13 mouse cellular contexts compared by ENCODE assay signal in the genomic region with DNA sequence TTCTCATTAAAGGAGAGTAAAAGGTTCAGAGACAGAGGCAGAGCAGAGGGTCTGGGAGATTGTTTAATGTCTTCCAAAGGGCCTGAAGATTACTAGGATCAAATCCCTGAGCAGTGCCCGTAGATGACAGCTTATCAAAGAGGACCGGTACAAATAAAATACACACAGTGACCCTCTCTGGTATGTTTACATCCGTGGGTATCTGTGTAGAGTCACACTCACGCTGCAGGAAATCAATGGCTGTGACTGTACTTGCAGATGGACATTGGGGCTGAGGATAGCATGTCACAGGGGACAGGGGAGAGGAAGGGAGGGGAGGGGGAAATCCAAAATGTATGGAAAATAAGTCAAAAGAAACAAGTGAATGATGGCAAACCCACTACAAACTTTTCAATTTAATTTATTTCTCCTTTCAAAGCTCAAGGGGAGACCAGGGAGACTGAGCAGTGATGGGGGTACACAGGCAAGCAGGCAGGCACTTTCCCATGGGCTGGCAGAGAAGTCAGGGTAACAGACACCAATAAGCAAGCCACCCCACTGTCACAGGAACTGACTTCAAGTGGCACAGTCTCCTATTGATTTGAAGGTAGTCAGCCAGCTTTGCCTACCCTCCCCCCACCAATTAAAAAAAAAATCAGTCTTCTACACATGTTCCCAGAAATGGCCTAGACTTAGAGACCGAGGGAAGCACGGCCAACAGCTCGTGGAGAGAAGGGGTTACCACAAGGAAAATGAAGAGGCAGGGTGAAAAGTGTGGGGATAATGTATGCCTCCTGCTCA.
DNase-seq lines count a peak whose midpoint lies in the region; ATAC-seq lines count a peak whose summit lies in the region.
"Had no signal": no experiment of that assay in that cellular context is flagged by ENCODE, and none has a peak within 500 bp of the region (broad histone marks: within the 10 kb centered on the region; RNA-seq: fewer than 3 reads in every experiment).

No protein-coding gene starts in this region.

- no peak for ATAC-seq in hindbrain, embryonic 12.5 days (ENCODE audit: low FRiP score)
- ATAC-seq in hindbrain, embryonic 11.5 days (ENCODE audit: low FRiP score): no peak
- ATAC-seq in embryonic facial prominence, embryonic 13.5 days (ENCODE audit: insufficient number of reproducible peaks, insufficient read depth, low FRiP score, low TSS enrichment, low read depth): no peak
- peak; percentile 32; the same call in 1 of the 2 replicates for ATAC-seq in midbrain, embryonic 13.5 days
- ATAC-seq in frontal cortex, adult (ENCODE audit: low TSS enrichment): no peak
- ATAC-seq: CD4-positive, CD25-positive, alpha-beta regulatory T cell, adult 4 months; inflammation-experienced regulatory T-cells, adult 6 months had no signal

- peaks cover 62% of the 10 kb centered on the region for H3K4me1 ChIP-seq in hindbrain, embryonic 12.5 days
- H3K4me1 ChIP-seq in hindbrain, embryonic 11.5 days (replicated peaks; ENCODE audit: control insufficient read depth, insufficient read depth, low read length): peaks cover 12% of the 10 kb centered on the region
- H3K4me1 ChIP-seq in embryonic facial prominence, embryonic 10.5 days: peaks cover 65% of the 10 kb centered on the region
- peaks cover 49% of the 10 kb centered on the region for H3K4me1 ChIP-seq in embryonic facial prominence, embryonic 13.5 days
- peaks cover 70% of the 10 kb centered on the region for H3K4me1 ChIP-seq in midbrain, embryonic 13.5 days (replicated peaks)

- H3K36me3 ChIP-seq in hindbrain, embryonic 12.5 days: no peaks in the 10 kb centered on the region
- no peaks in the 10 kb centered on the region for H3K36me3 ChIP-seq in hindbrain, embryonic 11.5 days (ENCODE audit: control insufficient read depth, insufficient read depth, low read length)
- H3K36me3 ChIP-seq in embryonic facial prominence, embryonic 10.5 days (replicated peaks): peaks cover 21% of the 10 kb centered on the region
- H3K36me3 ChIP-seq in embryonic facial prominence, embryonic 13.5 days: no peaks in the 10 kb centered on the region
- H3K36me3 ChIP-seq in midbrain, embryonic 13.5 days: no peaks in the 10 kb centered on the region

- H3K27me3 ChIP-seq in hindbrain, embryonic 12.5 days: no peaks in the 10 kb centered on the region
- H3K27me3 ChIP-seq in hindbrain, embryonic 11.5 days (ENCODE audit: control insufficient read depth, insufficient read depth, low read length): no peaks in the 10 kb centered on the region
- H3K27me3 ChIP-seq in embryonic facial prominence, embryonic 10.5 days (replicated peaks; ENCODE audit: low read depth, poor library complexity, severe bottlenecking): no peaks in the 10 kb centered on the region
- no peaks in the 10 kb centered on the region for H3K27me3 ChIP-seq in embryonic facial prominence, embryonic 13.5 days
- H3K27me3 ChIP-seq in midbrain, embryonic 13.5 days: no peaks in the 10 kb centered on the region

- WGBS in hindbrain, embryonic 12.5 days: 47% methylated on average over 7 of the region's 7 CpGs
- 65% methylated on average over 7 of the region's 7 CpGs for WGBS in hindbrain, embryonic 11.5 days
- 71% methylated on average over 7 of the region's 7 CpGs for WGBS in embryonic facial prominence, embryonic 10.5 days
- WGBS in embryonic facial prominence, embryonic 13.5 days: 47% methylated on average over 7 of the region's 7 CpGs
- 31% methylated on average over 7 of the region's 7 CpGs for WGBS in midbrain, embryonic 13.5 days

- DNase-seq in hindbrain, embryonic 11.5 days (ENCODE audit: low spot score): no peak
- no peak for DNase-seq in embryonic facial prominence, embryonic 10.5 days (ENCODE audit: low spot score)
- no peak for DNase-seq in right cerebral cortex, postnatal 25 days
- DNase-seq: cerebellum, adult 8-10 months; thymus, adult 18-20 months had no signal

- no peaks in the 10 kb centered on the region for H3K9me3 ChIP-seq in hindbrain, embryonic 12.5 days (replicated peaks)
- no peaks in the 10 kb centered on the region for H3K9me3 ChIP-seq in hindbrain, embryonic 11.5 days (ENCODE audit: control insufficient read depth, low read length)
- H3K9me3 ChIP-seq in embryonic facial prominence, embryonic 10.5 days: no peaks in the 10 kb centered on the region
- no peaks in the 10 kb centered on the region for H3K9me3 ChIP-seq in embryonic facial prominence, embryonic 13.5 days
- H3K9me3 ChIP-seq in midbrain, embryonic 13.5 days: no peaks in the 10 kb centered on the region

- H3K27ac ChIP-seq in hindbrain, embryonic 12.5 days: peak overlapping the region; percentile 67
- H3K27ac ChIP-seq in hindbrain, embryonic 11.5 days (ENCODE audit: low read depth, low read length): no peak overlapping the region
- peak overlapping the region; percentile 60; the same call in 1 of the 2 replicates for H3K27ac ChIP-seq in embryonic facial prominence, embryonic 10.5 days (replicated peaks)
- H3K27ac ChIP-seq in embryonic facial prominence, embryonic 13.5 days: 0 out of 2 replicates have a peak overlapping the region, but pooled peaks have one; percentile 39
- peak overlapping the region; percentile 77 for H3K27ac ChIP-seq in midbrain, embryonic 13.5 days
- H3K27ac ChIP-seq: layer of hippocampus, adult 2 months had no signal

- peak overlapping the region; percentile 29; the same call in 1 of the 2 replicates for H3K9ac ChIP-seq in hindbrain, embryonic 12.5 days
- H3K9ac ChIP-seq in hindbrain, embryonic 11.5 days (ENCODE audit: low read depth, low read length): no peak overlapping the region
- H3K9ac ChIP-seq in embryonic facial prominence, embryonic 13.5 days: no peak overlapping the region
- peak overlapping the region; percentile 29; the same call in 1 of the 2 replicates for H3K9ac ChIP-seq in midbrain, embryonic 13.5 days (replicated peaks)

- H3K4me3 ChIP-seq in hindbrain, embryonic 12.5 days: no peak overlapping the region
- H3K4me3 ChIP-seq in hindbrain, embryonic 11.5 days (ENCODE audit: low read depth, low read length): no peak overlapping the region
- H3K4me3 ChIP-seq in embryonic facial prominence, embryonic 10.5 days: no peak overlapping the region
- H3K4me3 ChIP-seq in embryonic facial prominence, embryonic 13.5 days: no peak overlapping the region
- H3K4me3 ChIP-seq in midbrain, embryonic 13.5 days (replicated peaks): no peak overlapping the region
- H3K4me3 ChIP-seq: layer of hippocampus, adult 2 months; left cerebral cortex, adult 2 months had no signal

- no peak overlapping the region for H3K4me2 ChIP-seq in hindbrain, embryonic 12.5 days (replicated peaks)
- no peak overlapping the region for H3K4me2 ChIP-seq in hindbrain, embryonic 11.5 days (replicated peaks; ENCODE audit: low read depth, low read length)
- no peak overlapping the region for H3K4me2 ChIP-seq in embryonic facial prominence, embryonic 13.5 days
- H3K4me2 ChIP-seq in midbrain, embryonic 13.5 days (replicated peaks): 0 out of 2 replicates have a peak overlapping the region, but pooled peaks have one; percentile 8

Comparison
In these comparisons a context has a peak if more than half of its experiments do, and no peak if none do; other contexts are left out.
1. H3K9ac ChIP-seq: peak in hindbrain, embryonic 12.5 days (single experiment) and midbrain, embryonic 13.5 days (single experiment); none in hindbrain, embryonic 11.5 days (single experiment) and embryonic facial prominence, embryonic 13.5 days (single experiment).